Mouse (Mus musculus): ENCODE results near the gene Tmem262. TPM values are rescaled to one million over a fixed set of nuclear protein-coding genes. Genes with fewer than 3 reads are reported as not detected.
"Not testable (repeated sequence)": the region's sequence is repeated elsewhere in the genome, so short reads cannot be mapped to it uniquely, and the experiment has no call there.

Gene Tmem262
- polyA plus RNA-seq, 1 experiment from 2014 or later: not detected

- ATAC-seq: no peak
- peaks cover 6% of the 10 kb centered on the region; the same call in 1 of the 2 replicates for H3K4me1 ChIP-seq (ENCODE audit: insufficient read depth, low read depth, low read length)
- H3K4me3 ChIP-seq (ENCODE audit: low read depth, low read length): no peak overlapping the region
- no peaks in the 10 kb centered on the region for H3K36me3 ChIP-seq (ENCODE audit: insufficient read depth, low read length)
- 68% methylated on average over 9 of the region's 9 CpGs for WGBS
- H3K9me3 ChIP-seq (ENCODE audit: low read length): no peaks in the 10 kb centered on the region
- H3K4me2 ChIP-seq (replicated peaks; ENCODE audit: low read depth, low read length): no peak overlapping the region
- no peak overlapping the region for H3K9ac ChIP-seq (replicated peaks; ENCODE audit: low read depth)
- no peaks in the 10 kb centered on the region for H3K27me3 ChIP-seq (replicated peaks; ENCODE audit: insufficient read depth, low read length)
- DNase-seq (ENCODE audit: low spot score): no peak
- no peak for TF ChIP-seq CTCF (IDR thresholded peaks at IDR 0.05)
- no peak for TF ChIP-seq EP300 (IDR thresholded peaks at IDR 0.05)
- H3K27ac ChIP-seq (ENCODE audit: low read length): no peak overlapping the region
These were observed 37.5 kb upstream of the Tmem262 start for GRCm38 (mm10) chr19:6042293-6042692.

- not testable (repeated sequence) for H3K4me1 ChIP-seq (ENCODE audit: insufficient read depth, low read depth, low read length); H3K9ac ChIP-seq (replicated peaks; ENCODE audit: low read depth); H3K4me2 ChIP-seq (replicated peaks; ENCODE audit: low read depth, low read length); H3K27ac ChIP-seq (ENCODE audit: low read length); H3K27me3 ChIP-seq (replicated peaks; ENCODE audit: insufficient read depth, low read length); H3K9me3 ChIP-seq (ENCODE audit: low read length); ATAC-seq; H3K36me3 ChIP-seq (ENCODE audit: insufficient read depth, low read length); H3K4me3 ChIP-seq (ENCODE audit: low read depth, low read length)
- TF ChIP-seq CTCF (IDR thresholded peaks at IDR 0.05): peak; percentile 70
- DNase-seq (ENCODE audit: low spot score): peak; percentile 90
- WGBS: 21% methylated on average over 4 of the region's 4 CpGs
These were observed 35.7 kb upstream of the Tmem262 start for GRCm38 (mm10) chr19:6044102-6044501.

- H3K36me3 ChIP-seq (ENCODE audit: insufficient read depth, low read length): peaks cover 12% of the 10 kb centered on the region; the same call in 1 of the 2 replicates
- H3K4me3 ChIP-seq (ENCODE audit: low read depth, low read length): peak overlapping the region; percentile 93
- H3K9me3 ChIP-seq (ENCODE audit: low read length): no peaks in the 10 kb centered on the region
- DNase-seq (ENCODE audit: low spot score) (peak; percentile 71), ATAC-seq (peak; percentile 31)
- no peak for TF ChIP-seq EP300 (IDR thresholded peaks at IDR 0.05)
- peak; percentile 39 for TF ChIP-seq CTCF (IDR thresholded peaks at IDR 0.05)
- peak overlapping the region; percentile 98 for H3K27ac ChIP-seq (ENCODE audit: low read length)
- WGBS: 13% methylated on average over 20 of the region's 20 CpGs
- peak overlapping the region; percentile 92 for H3K4me2 ChIP-seq (replicated peaks; ENCODE audit: low read depth, low read length)
- peaks cover 6% of the 10 kb centered on the region; the same call in 1 of the 2 replicates for H3K4me1 ChIP-seq (ENCODE audit: insufficient read depth, low read depth, low read length)
- H3K27me3 ChIP-seq (replicated peaks; ENCODE audit: insufficient read depth, low read length): no peaks in the 10 kb centered on the region
- peak overlapping the region; percentile 63 for H3K9ac ChIP-seq (replicated peaks; ENCODE audit: low read depth)
These were observed 34.2 kb upstream of the Tmem262 start for GRCm38 (mm10) chr19:6045366-6046293.

- Histone ChIP-seq H3K9ac (replicated peaks; ENCODE audit: low read depth) (peak within 1 kb of the TSS; percentile 87), H3K4me2 (replicated peaks; ENCODE audit: low read depth, low read length) (peak within 1 kb of the TSS; percentile 92), H3K27ac (ENCODE audit: low read length) (peak within 1 kb of the TSS; percentile 98), H3K9me3 (ENCODE audit: low read length) (no peaks in the 10 kb centered on the region), H3K36me3 (ENCODE audit: insufficient read depth, low read length) (peaks cover 21% of the 10 kb centered on the region), H3K4me1 (ENCODE audit: insufficient read depth, low read depth, low read length) (peaks cover 6% of the 10 kb centered on the region; the same call in 1 of the 2 replicates), H3K27me3 (replicated peaks; ENCODE audit: insufficient read depth, low read length) (no peaks in the 10 kb centered on the region), H3K4me3 (ENCODE audit: low read depth, low read length) (peak within 1 kb of the TSS; percentile 93)
- WGBS: under 1% methylated on average over 59 of the region's 65 CpGs
- peak; percentile 98 for DNase-seq (ENCODE audit: low spot score)
- ATAC-seq: peak; percentile 93
- TF ChIP-seq EP300 (IDR thresholded peaks at IDR 0.05) (peak; percentile 77; the same call in 1 of the 2 replicates), CTCF (IDR thresholded peaks at IDR 0.05) (no peak; the same call in 1 of the 2 replicates)
These were observed 33.3 kb upstream of the Tmem262 start, which contains the start of gene Syvn1 for GRCm38 (mm10) chr19:6046294-6047153. Gene Syvn1 (plus strand): TSS chr19:6046576.

- 1% methylated on average over 38 of the region's 44 CpGs for WGBS
- peaks cover 29% of the 10 kb centered on the region for H3K36me3 ChIP-seq (ENCODE audit: insufficient read depth, low read length)
- peak overlapping the region; percentile 92 for H3K4me2 ChIP-seq (replicated peaks; ENCODE audit: low read depth, low read length)
- TF ChIP-seq CTCF (IDR thresholded peaks at IDR 0.05) (peak; percentile 34; the same call in 1 of the 2 replicates), EP300 (IDR thresholded peaks at IDR 0.05) (no peak)
- ATAC-seq: peak; percentile 15
- H3K4me1 ChIP-seq (ENCODE audit: insufficient read depth, low read depth, low read length): peaks cover 6% of the 10 kb centered on the region; the same call in 1 of the 2 replicates
- H3K27me3 ChIP-seq (replicated peaks; ENCODE audit: insufficient read depth, low read length): no peaks in the 10 kb centered on the region
- H3K9me3 ChIP-seq (ENCODE audit: low read length): no peaks in the 10 kb centered on the region
- peak overlapping the region; percentile 93 for H3K4me3 ChIP-seq (ENCODE audit: low read depth, low read length)
- peak overlapping the region; percentile 98 for H3K27ac ChIP-seq (ENCODE audit: low read length)
- no peak for DNase-seq (ENCODE audit: low spot score)
- peak overlapping the region; percentile 87 for H3K9ac ChIP-seq (replicated peaks; ENCODE audit: low read depth)
These were observed 32.5 kb upstream of the Tmem262 start for GRCm38 (mm10) chr19:6047154-6047898.
